Mouse (Mus musculus) embryo, embryonic 11 days (tissue): ENCODE data around the gene Dctn3.
"Not testable (repeated sequence)": the region's sequence is repeated elsewhere in the genome, so short reads cannot be mapped to it uniquely, and the experiment has no call there.

Experiments
- DNase-seq: peaks from one replicate; pipeline ENCODE4 v3.0.0-alpha.2; 2015

The Dctn3 gene

DNA sequence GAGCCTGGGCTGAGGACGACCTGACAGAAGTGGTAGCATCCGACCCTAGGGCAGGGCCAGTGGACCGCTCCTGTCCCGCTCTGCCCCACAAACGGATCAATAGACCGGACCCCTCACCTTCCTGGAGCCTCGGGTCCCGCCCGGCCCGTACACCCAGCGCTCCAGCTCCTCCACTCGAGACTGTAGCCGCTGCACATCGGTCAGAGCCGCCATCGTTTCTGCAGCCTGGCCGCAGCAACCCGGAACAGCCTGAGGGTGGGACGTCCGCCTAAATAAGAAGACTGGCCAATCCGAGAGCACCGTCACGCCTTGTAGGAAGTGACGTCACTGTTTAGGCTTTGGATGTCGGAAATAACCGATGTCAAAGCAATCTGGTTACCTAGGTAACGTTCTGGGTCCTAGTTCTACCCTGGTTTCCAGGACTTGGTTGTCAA, at the start of gene Dctn3:
TSS of gene Dctn3 (minus strand) at position 253 of the 434 bp plus-strand sequence.
- DNase-seq: peak; percentile 97

DNA sequence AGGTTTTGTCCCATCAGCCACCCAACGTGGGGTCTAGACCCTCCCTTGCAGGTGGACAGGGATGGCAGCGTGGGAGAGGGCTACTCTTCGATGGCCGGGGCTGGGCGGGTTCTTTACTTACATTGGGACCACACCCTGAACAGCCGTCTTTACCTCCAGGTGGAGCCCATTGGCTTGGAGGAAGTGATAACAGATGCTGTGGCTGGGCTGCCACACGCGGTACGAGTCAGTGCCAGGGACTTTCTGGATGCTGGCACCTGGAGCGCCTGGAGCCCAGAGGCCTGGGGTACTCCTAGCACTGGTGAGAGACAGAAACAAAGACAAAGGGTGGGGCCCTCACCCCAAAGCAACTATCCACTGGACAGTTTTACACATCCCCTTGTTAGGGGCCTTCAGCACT, 44.3 kb upstream of the Dctn3 start:
- DNase-seq: not testable (repeated sequence)

- DNase-seq: not testable (repeated sequence)
Observed at GRCm38 (mm10) chr4:41763176-41763575, 40.2 kb upstream of the Dctn3 start.

GRCm38 (mm10) chr4:41762688-41763114, 39.7 kb upstream of the Dctn3 start:
- DNase-seq: peak; percentile 73

DNA sequence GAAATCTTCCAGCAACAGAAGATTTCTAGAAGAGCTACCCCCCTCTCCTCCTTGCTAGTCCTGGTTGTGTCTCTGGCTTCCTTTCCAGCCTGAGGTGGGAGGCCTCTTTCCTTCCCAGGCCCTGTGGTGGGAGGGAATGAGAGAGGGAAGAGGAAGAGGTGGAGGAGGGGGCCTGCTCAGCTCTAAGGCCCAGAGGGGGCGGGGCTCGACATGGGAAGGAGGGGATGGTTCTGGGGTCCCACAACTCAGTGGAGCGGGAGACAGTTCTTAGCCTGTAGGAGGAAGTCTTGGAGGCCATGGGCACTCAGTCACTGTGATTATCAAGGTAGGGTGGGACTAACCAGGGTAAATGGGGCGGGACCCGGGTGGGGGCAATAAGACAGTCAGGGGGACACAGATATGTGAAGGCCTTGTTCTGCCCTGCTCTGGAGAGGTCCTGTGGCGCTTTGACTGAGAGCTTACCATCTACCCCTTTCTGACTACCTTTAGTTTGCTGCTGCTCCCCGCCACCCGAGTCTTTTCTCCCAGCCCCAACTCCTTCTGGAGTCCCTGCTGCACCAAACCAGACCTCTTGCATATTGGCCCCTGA, 39.2 kb upstream of the Dctn3 start:
- DNase-seq: peak; percentile 87

- DNase-seq: no peak
Observed at GRCm38 (mm10) chr4:41761680-41762079, 38.7 kb upstream of the Dctn3 start.

GRCm38 (mm10) chr4:41760911-41761310, 37.9 kb upstream of the Dctn3 start:
- DNase-seq: no peak

DNA sequence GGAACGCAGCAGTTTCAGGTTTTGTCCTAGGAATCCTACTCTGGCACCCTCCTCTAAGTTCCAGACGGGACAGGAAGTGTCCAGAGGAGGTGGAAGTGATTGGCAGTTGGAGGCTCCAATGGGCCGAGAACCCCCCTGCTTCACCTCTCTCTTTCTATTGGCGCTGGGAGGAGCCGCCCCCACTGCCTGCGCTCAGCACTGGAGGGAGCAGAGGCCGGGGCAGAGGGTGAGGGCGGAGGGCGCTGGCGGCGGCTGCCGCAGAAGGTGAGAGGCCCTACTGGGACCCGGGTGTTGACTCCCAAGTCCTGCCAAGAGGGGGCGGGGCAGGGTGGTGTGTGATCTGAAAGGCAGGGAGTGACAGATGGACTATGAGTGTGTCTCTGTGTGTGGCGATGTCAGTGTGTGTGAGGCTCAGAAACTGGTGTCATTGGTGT, 37.3 kb upstream of the Dctn3 start:
- peak; percentile 91 for DNase-seq

DNA sequence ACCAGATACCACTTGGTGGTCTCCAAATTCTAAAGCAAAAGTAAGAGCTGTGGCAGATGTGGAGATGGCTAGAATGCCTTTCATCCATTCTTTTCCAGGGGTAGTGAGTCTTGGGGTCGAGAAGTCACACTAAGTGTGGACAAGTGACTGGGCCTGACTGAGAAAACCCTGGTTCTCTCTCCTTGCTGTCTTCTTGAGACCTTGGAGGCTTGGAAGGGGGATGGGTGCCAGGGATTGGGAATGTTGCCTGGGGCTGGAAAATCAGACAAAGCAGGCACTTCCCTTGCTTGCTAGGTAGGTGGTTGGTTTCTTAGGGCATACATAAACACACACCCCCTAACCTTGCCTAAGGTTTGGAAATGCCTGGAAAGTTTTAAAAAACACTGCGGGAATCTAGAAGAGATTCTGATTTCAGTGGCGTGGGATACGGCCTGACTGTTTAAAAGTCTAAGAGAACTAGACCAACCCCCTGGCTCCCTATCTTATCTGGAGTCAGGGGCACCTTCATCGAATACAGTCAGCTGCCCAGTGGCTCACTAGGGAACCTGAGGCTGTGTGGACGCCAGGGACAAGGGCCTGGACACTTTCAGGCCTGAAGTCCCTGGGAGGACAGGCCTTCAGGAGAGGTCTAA, 36.8 kb upstream of the Dctn3 start:
- DNase-seq: no peak

DNA sequence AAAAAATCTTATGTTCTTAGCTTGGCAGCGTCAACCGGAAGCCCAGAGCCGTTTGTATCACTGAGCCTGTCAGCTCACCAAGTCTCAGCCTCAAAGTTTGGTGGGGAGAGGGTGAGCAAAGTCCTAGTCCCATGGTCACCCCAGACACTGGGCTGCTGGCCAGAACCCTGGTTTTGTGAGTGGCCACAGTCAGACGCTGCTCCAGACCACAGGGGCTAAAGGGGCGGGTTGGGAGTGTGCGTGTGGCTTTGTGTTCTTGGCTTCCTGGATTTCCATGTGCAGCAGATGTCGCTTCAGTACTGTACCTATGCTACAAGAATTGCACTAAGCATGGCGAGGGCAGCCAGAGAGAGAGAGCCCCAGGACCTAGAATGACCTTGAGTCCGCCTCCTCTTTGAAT, 36.2 kb upstream of the Dctn3 start:
- DNase-seq: no peak

DNA sequence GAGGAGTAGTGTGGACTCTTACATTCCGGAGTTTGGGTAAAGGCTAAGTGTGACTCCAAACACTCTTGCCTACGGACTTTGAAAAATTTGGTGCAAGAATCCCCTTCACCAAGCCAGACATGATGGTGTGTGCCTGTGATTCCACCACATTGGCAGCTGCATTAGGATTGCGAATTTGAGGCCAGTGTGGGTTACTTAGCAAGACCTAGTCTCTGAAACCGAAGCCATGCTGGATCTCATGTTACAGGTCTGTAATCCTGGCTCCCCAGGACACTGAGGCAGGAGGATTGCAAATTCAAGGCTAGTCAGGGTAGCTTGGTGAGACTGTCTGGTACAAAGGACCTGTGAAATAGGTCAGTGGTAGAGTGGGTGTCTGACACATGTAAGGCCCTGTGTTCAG, 35.7 kb upstream of the Dctn3 start:
- DNase-seq: no peak

- DNase-seq: no peak
Observed at GRCm38 (mm10) chr4:41758021-41758420, 35.1 kb upstream of the Dctn3 start.

DNA sequence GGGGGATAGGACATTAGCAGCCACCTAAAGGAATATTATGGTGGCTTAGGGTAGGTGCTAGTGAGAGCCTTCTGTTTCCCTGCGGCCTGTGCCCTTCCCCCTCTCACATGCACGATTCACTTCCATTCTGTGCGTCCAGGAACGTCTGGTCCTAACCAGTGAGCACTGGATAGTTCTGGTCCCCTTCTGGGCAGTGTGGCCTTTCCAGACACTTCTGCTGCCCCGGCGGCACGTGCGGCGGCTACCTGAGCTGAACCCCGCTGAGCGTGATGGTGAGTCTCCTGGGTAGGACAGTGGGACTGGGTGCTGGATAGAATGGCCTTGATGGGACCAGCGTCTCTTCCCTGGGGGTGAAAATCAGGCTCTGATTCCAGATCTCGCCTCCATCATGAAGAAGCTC, 34.4 kb upstream of the Dctn3 start:
- no peak for DNase-seq

DNA sequence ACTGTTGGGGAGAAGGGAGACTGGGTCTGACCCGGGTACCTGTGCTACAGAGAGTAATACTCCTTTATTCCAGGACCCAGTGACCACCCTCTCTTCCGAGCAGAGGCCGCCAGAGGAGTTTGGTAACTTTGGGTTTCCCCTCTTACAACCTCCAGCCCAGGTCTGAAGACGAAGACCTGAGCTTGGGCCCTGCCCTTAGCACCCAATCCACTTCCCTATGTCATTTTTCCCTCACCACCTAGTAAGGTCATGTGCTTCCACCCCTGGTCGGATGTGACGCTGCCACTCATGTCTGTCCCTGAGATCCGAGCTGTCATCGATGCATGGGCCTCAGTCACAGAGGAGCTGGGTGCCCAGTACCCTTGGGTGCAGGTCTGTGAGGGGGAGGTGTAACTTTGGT, 33.5 kb upstream of the Dctn3 start:
- no peak for DNase-seq

DNA sequence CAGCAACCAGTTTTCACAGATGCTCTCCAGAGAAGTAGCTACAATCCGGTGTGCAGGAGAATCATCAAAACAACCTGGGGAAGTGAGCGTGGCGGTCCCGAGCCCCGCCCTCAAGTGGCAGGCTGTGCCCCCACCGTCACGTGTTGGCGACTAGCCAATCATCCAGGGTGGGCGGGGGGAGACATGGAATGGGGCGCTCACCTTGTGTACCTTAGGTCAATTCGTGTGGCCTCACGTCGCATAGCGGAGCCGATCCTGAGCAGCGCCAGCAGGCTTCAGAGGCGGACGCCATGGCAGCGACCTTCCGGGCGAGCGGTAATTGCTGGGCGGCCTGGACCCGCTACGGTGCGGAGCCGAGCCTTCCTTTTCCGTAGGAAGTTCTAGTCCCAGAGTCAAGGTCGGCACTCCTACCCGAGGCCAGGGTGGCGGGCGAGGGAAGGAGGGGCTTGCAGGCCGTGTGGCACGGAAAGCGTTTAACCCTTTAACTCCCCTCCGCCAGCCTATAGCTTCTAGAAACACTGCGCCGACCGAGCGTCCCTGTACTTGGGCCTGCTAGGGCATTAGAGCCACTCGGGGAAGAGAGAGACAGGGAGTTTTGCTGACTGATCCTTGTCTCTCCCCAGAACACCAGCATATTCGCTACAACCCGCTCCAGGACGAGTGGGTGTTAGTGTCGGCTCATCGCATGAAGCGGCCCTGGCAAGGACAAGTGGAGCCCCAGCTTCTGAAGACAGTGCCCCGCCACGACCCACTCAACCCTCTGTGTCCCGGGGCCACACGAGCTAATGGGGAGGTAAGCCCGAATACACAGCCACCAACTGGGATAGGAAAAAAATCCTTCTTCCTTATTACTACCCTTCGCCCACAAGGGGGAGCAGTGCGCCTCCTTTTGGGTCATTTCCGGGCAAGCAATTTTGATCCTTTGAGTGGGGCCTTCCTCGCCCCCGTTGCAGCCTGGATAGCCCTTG, 32.7 kb upstream of the Dctn3 start, which contains the start of gene Sigmar1:
TSS of gene Sigmar1 (minus strand) at position 820 of the 968 bp plus-strand sequence.
- DNase-seq: peak; percentile 91

DNA sequence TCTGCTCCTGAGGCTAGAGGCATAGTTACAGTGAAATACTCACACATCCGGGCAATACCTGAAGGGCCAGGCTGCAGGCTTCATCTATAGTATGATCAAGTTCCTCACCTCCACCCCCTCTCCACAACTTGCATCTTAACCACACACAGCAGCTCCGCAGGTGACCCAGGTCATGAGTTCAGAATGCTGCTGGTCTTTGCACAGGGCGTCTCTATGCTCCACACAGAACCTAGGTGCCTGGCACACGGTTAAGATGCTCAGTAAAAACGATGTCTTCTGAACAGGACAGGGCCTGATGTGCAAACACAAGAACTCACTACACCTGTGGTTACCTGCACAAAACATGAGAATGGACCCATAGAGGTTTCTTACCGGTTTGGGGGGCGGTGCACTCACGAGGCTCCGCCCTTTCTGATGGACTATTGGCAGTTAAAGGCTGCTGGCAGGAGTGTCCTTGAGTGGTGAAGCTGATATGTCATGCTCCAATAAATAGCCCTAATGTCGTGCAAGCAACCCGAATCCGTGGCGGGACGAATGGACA, 31.9 kb upstream of the Dctn3 start, which contains the start of gene Galt:
TSS of gene Galt (plus strand) at position 432 of the 541 bp plus-strand sequence.
- no peak for DNase-seq

DNA sequence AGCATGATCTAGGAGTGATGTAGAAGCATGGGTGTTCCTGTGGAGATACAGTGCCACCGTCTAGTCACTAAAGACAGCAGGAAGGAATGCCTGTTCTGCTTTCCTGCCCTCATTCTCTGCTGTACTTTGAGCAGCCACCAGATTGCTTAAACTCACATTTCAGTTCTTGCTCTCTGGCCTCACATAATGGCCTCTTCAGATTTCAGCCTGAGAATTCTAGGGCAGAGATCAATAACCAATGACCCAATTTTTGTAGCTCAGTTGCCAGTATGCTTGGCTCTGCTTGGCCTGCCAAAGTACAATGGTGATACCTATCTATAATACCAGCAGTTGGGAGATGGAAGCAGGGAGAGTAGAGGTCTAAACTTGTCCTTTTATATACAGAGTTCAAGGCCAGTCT, 22.1 kb upstream of the Dctn3 start:
- no peak for DNase-seq

DNA sequence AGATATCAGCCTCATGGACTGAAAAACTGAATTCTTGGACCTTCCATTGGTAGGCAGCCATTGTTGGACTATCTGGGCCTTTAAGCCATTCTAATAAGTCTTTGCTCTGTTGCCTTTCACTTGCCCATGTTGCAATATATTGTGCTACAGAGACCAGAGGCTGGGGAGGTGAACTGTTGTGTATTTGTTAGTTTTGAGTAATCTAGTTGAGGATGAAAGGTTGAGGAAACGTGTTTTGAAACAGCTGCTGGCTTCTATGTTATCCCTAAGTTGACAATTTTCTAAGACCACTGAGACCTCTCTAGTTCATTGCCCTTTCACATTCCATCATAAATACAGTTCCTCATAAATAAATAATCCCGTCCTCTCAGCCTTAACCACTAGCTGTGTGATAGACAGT, 21.2 kb upstream of the Dctn3 start:
- DNase-seq: no peak

DNA sequence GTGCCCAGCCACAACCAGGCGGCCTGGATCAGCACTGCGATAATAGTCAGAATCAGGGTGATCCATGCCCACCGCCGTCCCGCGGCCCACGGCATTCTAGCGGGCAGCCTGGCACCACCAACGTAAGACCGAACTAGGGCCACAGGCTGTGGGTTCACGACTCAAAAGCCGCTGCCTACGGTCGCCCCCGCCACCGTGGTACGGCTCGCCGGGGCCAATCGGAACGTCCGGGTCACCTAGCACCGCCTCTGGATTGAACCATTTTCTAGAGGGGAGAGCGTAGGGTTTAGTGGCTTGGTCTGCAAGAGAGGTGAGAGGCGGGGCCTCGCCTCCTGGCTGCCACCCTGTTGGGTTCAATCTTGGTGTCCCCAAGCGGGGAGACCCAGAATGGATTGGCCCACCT, 18.2 kb upstream of the Dctn3 start:
- DNase-seq: peak; percentile 97

GRCm38 (mm10) chr4:41740380-41741157, 17.6 kb upstream of the Dctn3 start:
- peak; percentile 33 for DNase-seq

- DNase-seq: no peak
Observed at GRCm38 (mm10) chr4:41739260-41739659, 16.3 kb upstream of the Dctn3 start.

DNA sequence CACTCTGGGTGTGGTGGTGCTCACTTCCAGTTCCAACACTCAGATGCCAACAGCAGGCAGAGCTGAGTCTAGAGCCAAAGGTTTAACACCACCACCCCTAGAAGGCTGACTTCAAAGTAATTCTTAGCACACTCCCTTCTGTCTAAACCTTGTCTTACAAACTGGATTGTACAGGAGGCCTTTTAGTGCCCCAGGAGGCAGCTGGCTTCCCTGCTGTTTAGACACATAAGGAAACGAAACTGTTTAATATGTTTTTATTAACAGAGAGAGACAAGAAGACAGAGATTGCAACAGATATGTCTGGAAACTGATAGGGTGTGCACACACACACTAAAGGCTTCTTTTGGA, 15.3 kb upstream of the Dctn3 start:
- no peak for DNase-seq
